Mouse (Mus musculus) heart, embryonic 11.5 days (tissue): ENCODE data around the gene Tnfaip1. TPM values are rescaled to one million over a fixed set of nuclear protein-coding genes. Genes with fewer than 3 reads are reported as not detected.

ENCODE experiments used
- ATAC-seq: fragments of 200-750 bp; cut with Nextera tagmentation; replicated peaks from 2 replicates; pipeline ENCODE4 v1.8.0; 2017; ENCODE audit warnings: moderate library complexity; ENCODE audit not compliant: insufficient number of reproducible peaks, low FRiP score, low TSS enrichment
- H3K27ac ChIP-seq: fragments of 300-500 bp; sonication (generic); 2 replicates; pipeline ENCODE4 v1.5.1; 2014; ENCODE audit warnings: mild to moderate bottlenecking, low read depth, low read length
- H3K27me3 ChIP-seq: fragments of 300-500 bp; sonication (generic); 2 replicates; pipeline ENCODE4 v1.6.1; 2014; ENCODE audit warnings: mild to moderate bottlenecking, low read length, mixed read lengths; ENCODE audit not compliant: control insufficient read depth, insufficient read depth
- H3K36me3 ChIP-seq: fragments of 300-500 bp; sonication (generic); 2 replicates; pipeline ENCODE4 v1.6.1; 2014; ENCODE audit warnings: mild to moderate bottlenecking, low read length, moderate library complexity, mixed read lengths; ENCODE audit not compliant: control insufficient read depth, insufficient read depth
- H3K4me1 ChIP-seq: fragments of 300-500 bp; sonication (generic); 2 replicates; pipeline ENCODE4 v1.6.1; 2014; ENCODE audit warnings: low read length; ENCODE audit not compliant: control insufficient read depth, insufficient read depth
- H3K4me2 ChIP-seq: fragments of 300-500 bp; sonication (generic); 2 replicates; pipeline ENCODE4 v1.6.1; 2014; ENCODE audit warnings: mild to moderate bottlenecking, moderate library complexity
- H3K4me3 ChIP-seq: fragments of 300-500 bp; sonication (generic); 2 replicates; pipeline ENCODE4 v1.5.1; 2014; ENCODE audit warnings: low read depth, low read length
- H3K9ac ChIP-seq: fragments of 300-500 bp; sonication (generic); 2 replicates; pipeline ENCODE4 v1.6.1; 2014; ENCODE audit warnings: mild to moderate bottlenecking, low read depth, low read length, moderate library complexity
- H3K9me3 ChIP-seq: fragments of 300-500 bp; sonication (generic); replicated peaks from 2 replicates; pipeline ENCODE4 v1.6.1; 2016; ENCODE audit warnings: low read length; ENCODE audit not compliant: control insufficient read depth
- WGBS: fragments of 180-500 bp; shearing (Covaris S2); extraction: QIAGEN DNeasy Blood & Tissue Kit; methylation state at CpG from one replicate; pipeline ENCODE4 v1.1.7; 2014; ENCODE audit not compliant: insufficient replicate concordance; 5-methylcytosine and 5-hydroxymethylcytosine counted together
- polyA plus RNA-seq: library from polyadenylated mRNA; unstranded; fragments of >200 nt; fragmentation: Nextera tagmentation; extraction: Ambion mirVana; gene quantifications from 2 replicates; pipeline ENCODE4 v1.2.1, GENCODE M21; 2014

Tnfaip1 gene
- polyA plus RNA-seq, 1 experiment from 2014 or later: 81.1 TPM

DNA sequence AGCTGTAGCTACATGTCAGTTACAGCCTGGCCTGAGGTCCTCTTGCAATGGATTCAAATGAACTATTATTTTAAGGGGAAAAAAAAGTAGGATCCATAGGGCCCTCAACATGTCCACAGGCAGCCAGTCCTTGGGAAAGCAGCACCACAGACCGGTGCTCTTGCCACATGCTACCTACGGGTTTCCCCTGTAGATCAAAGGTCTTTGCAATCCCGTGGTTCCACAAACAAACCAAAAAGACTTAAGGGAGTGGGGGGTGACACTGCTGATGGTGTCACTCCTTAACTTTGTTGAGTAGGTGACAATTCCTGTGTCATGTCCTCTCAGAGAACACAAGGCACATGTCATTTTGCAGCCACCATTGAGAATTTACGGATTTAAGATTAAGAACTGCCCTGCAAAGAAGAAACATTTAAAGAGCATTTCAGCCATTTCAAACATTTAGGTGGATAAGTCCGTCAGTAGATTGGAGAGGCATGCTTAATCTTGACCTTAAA is 13.4 kb upstream of the Tnfaip1 start:
- peaks cover 15% of the 10 kb centered on the region for H3K4me1 ChIP-seq
- H3K4me3 ChIP-seq: peak overlapping the region; percentile 74
- no peaks in the 10 kb centered on the region for H3K9me3 ChIP-seq
- WGBS: 4% methylated on average over 5 of the region's 5 CpGs
- H3K27me3 ChIP-seq: no peaks in the 10 kb centered on the region
- peak overlapping the region; percentile 83 for H3K4me2 ChIP-seq
- H3K36me3 ChIP-seq: no peaks in the 10 kb centered on the region
- ATAC-seq: no peak
- no peak overlapping the region for H3K27ac ChIP-seq
- H3K9ac ChIP-seq: peak overlapping the region; percentile 78

DNA sequence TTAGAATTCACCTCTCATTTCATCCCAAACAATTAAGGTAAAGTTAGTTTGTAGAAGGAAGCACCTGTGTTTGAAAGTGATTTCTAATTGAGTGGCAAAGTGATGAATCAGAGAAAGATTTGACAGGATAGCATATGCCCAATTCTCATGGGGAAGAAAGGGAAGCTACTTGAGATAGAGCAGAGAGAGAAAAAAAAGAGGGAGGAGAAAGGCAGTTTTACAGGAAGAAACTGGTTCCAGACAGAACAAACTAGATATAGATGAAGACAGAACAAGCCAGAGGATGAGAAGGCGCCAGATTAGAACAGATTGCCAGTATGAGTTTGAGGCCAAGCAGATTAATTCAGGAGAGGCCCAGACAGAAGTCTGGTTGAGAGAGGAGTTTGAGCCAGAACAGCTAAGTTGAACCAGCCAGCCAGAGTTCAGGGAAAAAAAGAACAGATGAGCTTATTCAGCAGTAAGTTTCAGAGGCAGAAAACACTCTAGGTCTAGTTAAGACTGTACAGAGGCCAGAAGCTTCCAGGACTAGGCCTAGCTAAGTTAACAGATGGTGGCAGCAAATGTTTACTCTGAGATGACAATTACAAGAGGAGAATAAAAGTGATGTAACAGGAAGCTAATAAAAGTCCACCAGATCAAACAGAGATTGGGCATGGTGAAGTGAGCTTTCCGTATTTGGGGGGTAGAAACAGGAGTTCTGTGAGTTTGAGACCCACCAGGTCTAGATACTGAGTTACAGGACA is 11.8 kb upstream of the Tnfaip1 start:
- H3K27me3 ChIP-seq: no peaks in the 10 kb centered on the region
- no peak overlapping the region for H3K9ac ChIP-seq
- H3K36me3 ChIP-seq: peaks cover 9% of the 10 kb centered on the region; the same call in 1 of the 2 replicates
- H3K27ac ChIP-seq: no peak overlapping the region
- no peak for ATAC-seq
- H3K4me1 ChIP-seq: peaks cover 15% of the 10 kb centered on the region
- H3K9me3 ChIP-seq: no peaks in the 10 kb centered on the region
- H3K4me2 ChIP-seq: no peak overlapping the region
- WGBS: 83% methylated on average over 2 of the region's 2 CpGs
- H3K4me3 ChIP-seq: no peak overlapping the region

DNA sequence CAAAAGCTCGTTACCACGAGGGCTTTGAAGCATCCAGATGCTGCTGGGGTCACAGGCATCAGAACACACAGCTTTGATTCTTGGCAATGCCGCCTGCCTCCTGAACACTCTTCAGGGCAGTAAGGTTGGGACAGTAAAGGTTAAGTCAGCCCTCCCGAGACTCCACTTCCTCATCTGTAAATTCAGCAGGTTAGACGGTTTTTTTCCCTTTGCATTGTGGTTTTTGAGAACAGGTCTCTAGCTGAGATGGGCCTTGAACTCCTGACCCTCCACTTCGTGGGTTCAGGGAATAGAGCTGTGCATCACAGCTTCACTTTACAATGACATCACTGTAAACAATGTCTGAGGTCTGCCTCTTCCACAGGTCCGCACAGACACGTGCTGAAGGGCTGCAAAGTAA is 9.0 kb upstream of the Tnfaip1 start:
- Histone ChIP-seq H3K9me3 (no peaks in the 10 kb centered on the region), H3K36me3 (peaks cover 12% of the 10 kb centered on the region; the same call in 1 of the 2 replicates), H3K4me1 (peaks cover 12% of the 10 kb centered on the region), H3K27me3 (no peaks in the 10 kb centered on the region), H3K4me2 (no peak overlapping the region), H3K4me3 (no peak overlapping the region), H3K9ac (no peak overlapping the region), H3K27ac (no peak overlapping the region)
- no peak for ATAC-seq
- WGBS: 67% methylated on average over 8 of the region's 8 CpGs

DNA sequence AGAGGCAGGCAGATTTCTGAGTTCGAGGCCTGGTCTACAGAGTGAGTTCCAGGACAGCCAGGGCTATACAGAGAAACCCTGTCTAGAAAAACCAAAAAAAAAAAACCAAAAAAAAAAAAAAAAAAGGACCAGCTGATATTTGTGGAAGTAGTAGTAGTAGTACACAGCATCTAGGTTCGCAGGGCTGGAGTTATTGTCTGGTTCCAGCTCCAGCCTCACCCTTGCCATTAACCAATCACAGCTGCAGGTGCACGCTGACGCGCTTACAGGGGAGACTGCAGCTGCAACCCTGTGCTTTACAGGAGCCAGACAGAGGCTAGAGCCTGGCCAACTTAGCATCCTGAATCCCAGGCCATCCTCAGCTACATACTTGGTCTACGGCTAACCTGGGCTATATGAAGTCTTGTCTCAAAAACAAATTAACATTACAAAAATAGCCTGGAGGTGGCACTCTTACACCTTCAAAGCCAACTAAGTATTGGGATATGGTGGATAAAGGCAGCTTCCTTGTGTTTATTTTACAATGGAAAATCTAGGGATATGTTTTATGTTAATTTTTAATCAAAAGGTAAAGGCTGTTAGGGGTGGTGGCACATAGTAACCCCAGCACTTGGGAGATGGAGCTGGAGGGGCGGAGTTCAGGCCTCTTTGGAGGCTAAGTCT is 8.4 kb upstream of the Tnfaip1 start:
- H3K9ac ChIP-seq: no peak overlapping the region
- no peak overlapping the region for H3K27ac ChIP-seq
- 90% methylated on average over 7 of the region's 7 CpGs for WGBS
- no peak for ATAC-seq
- H3K4me3 ChIP-seq: no peak overlapping the region
- no peaks in the 10 kb centered on the region for H3K9me3 ChIP-seq
- H3K4me2 ChIP-seq: no peak overlapping the region
- H3K36me3 ChIP-seq: peaks cover 12% of the 10 kb centered on the region; the same call in 1 of the 2 replicates
- H3K4me1 ChIP-seq: peaks cover 9% of the 10 kb centered on the region
- no peaks in the 10 kb centered on the region for H3K27me3 ChIP-seq

DNA sequence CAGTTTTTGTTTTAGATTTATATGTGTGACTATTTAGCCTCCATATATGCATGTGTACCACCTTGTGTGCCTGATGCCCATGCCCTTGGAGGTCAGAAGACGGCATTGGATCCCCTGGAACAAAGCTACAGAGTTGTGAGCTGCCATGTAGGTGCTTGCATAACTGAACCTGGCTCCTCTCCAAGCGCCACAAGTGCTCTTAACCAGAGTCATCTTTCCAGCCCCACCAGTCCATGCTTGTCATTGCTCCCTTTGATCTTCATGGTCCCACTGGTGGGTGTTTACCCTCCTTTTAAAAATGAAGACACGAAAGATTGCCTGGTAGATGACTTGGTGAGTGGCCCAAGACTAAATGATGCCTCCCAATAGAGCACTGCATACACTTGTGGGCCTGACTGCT is 4.2 kb upstream of the Tnfaip1 start:
- 85% methylated on average over 3 of the region's 3 CpGs for WGBS
- ATAC-seq: no peak
- Histone ChIP-seq H3K9me3 (no peaks in the 10 kb centered on the region), H3K27ac (no peak overlapping the region), H3K27me3 (no peaks in the 10 kb centered on the region), H3K36me3 (peaks cover 16% of the 10 kb centered on the region; the same call in 1 of the 2 replicates), H3K4me1 (peaks cover 11% of the 10 kb centered on the region), H3K9ac (no peak overlapping the region), H3K4me2 (no peak overlapping the region), H3K4me3 (no peak overlapping the region)

DNA sequence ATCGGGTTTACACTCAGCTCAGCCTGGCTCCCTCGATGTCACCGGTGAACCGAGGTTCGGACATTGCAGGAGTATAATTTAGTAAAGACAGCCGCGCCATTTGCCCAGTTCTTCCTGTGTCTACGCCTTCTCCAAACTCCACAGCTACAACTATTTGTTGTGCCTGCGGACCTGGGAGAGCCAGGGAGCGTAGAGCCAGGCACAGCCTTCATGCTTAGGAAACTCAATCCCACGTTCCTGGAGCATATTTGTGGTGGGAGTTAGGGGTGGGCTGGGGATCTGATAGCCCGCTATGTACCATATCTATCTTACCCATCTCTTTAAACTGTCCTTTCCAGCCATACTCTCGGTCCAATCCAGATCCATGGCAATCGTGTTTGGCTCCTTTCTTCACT is 555 bp upstream of the Tnfaip1 start:
- H3K27ac ChIP-seq: peak overlapping the region; percentile 76
- peaks cover 7% of the 10 kb centered on the region; the same call in 1 of the 2 replicates for H3K36me3 ChIP-seq
- no peaks in the 10 kb centered on the region for H3K9me3 ChIP-seq
- no peak for ATAC-seq
- H3K27me3 ChIP-seq: no peaks in the 10 kb centered on the region
- peaks cover 19% of the 10 kb centered on the region for H3K4me1 ChIP-seq
- H3K4me2 ChIP-seq: peak overlapping the region; percentile 70
- H3K9ac ChIP-seq: peak overlapping the region; percentile 81
- WGBS: 2% methylated on average over 14 of the region's 14 CpGs
- peak overlapping the region; percentile 67 for H3K4me3 ChIP-seq

DNA sequence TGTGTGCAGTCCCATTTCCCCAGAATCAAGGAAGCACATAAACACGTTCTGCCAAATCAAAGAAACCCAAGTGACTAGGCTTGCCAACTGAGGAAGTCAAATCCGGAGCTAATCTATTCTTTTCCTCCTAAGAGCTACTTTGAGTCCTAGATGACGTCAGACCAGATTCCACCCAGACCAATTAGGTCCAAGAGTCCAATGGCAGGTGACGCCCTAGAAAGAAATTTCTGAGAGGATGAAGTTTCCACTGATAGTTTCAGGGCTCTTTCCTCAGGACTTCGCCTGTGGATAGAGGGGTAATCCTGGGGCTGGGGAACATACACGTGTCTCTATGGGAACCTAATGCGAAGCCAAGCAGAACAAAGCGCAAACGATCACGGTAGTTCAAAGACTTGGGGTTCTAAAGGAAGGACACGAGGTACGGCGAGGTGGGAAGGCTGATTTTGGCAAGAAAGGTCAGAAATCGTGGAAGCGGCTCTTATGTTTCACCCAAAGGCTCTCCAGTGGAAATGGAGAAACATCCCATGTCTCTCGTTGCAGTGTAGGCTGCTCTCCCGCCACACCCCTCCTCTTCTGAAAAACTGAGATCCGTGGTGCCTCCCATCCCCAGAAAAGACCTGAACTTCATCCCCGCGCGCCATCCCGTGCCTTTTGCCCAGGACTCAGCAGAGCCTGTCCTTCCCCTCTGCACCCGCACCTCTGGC is 604 bp downstream of the Tnfaip1 start:
- Histone ChIP-seq H3K27ac (peak overlapping the region; percentile 95), H3K4me1 (peaks cover 23% of the 10 kb centered on the region), H3K36me3 (peaks cover 5% of the 10 kb centered on the region; the same call in 1 of the 2 replicates), H3K9me3 (no peaks in the 10 kb centered on the region), H3K4me2 (peak overlapping the region; percentile 70), H3K9ac (peak overlapping the region; percentile 81), H3K4me3 (peak overlapping the region; percentile 67), H3K27me3 (no peaks in the 10 kb centered on the region)
- ATAC-seq: peak; percentile 23
- WGBS: under 1% methylated on average over 23 of the region's 23 CpGs

DNA sequence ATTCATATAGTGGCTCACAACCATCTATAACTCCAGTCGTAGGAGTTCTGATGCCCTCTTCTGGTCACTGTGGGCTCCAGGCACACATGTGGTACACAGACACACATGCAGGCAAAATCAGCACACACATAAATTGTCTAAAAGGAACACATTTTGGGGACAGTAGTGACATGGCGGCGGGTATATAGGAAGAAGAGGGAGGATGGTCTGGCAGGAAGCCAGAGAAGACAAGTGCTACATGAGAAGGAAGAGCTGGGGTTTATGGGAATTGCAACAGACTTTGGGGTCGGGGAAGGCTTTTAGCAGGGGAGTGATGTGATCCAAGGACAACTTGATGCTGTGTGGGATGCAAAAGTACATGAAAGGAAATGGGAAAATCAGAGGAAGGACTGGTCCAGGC is 1.6 kb downstream of the Tnfaip1 start:
- peaks cover 23% of the 10 kb centered on the region for H3K4me1 ChIP-seq
- no peak for ATAC-seq
- H3K9ac ChIP-seq: peak overlapping the region; percentile 81
- peaks cover 5% of the 10 kb centered on the region for H3K36me3 ChIP-seq
- WGBS: 79% methylated on average over 4 of the region's 4 CpGs
- peak overlapping the region; percentile 70 for H3K4me2 ChIP-seq
- H3K27me3 ChIP-seq: no peaks in the 10 kb centered on the region
- no peaks in the 10 kb centered on the region for H3K9me3 ChIP-seq
- H3K4me3 ChIP-seq: peak overlapping the region; percentile 67
- H3K27ac ChIP-seq: peak overlapping the region; percentile 95; the same call in 1 of the 2 replicates
